Mouse (Mus musculus): ENCODE results near the gene Nipal1. TPM values are rescaled to one million over a fixed set of nuclear protein-coding genes. Genes with fewer than 3 reads are reported as not detected.
A peak's percentile ranks its signal among the peaks of the same experiment; 100 is the strongest.

Gene Nipal1
- total and polyA plus RNA-seq, 3 experiments, result not detected

- Histone ChIP-seq H3K27me3 (replicated peaks) (no peaks in the 10 kb centered on the region), H3K36me3 (replicated peaks in 1 of 2; ENCODE audit: control insufficient read depth in 1 of 2, insufficient read depth in 1 of 2, low read length in 1 of 2) (no peaks in the 10 kb centered on the region), H3K9me3 (replicated peaks; ENCODE audit: low read length) (no peaks in the 10 kb centered on the region), H3K4me3 (replicated peaks in 1 of 3; ENCODE audit: low read depth in 2 of 3, low read length in 2 of 3, poor library complexity in 1 of 3) (no peak overlapping the region), H3K4me2 (ENCODE audit: insufficient read depth, low read depth, poor library complexity, severe bottlenecking) (no peak overlapping the region), H3K9ac (ENCODE audit: insufficient read depth, low read depth) (no peak overlapping the region), H3K27ac (ENCODE audit: insufficient read depth, low read depth) (no peak overlapping the region), H3K4me1 (ENCODE audit: control insufficient read depth in 1 of 2, insufficient read depth in 2 of 2) (no peaks in the 10 kb centered on the region), H3K79me2 (replicated peaks; ENCODE audit: control insufficient read depth, extremely low read depth, insufficient read depth, poor library complexity, severe bottlenecking) (no peaks in the 10 kb centered on the region)
- DNase-seq (ENCODE audit: extremely low read depth), result peak; percentile 65
- in situ Hi-C loops (cut with MboI; ENCODE audit: low pct_ligation_motif_present, low pct_unique_long_range_greater_than_20kb, low sequenced_read_pairs), result loop anchor here (25.0 kb wide), 1 partner anchor 373 kb away; no protein-coding TSS in a partner anchor
- TF ChIP-seq E2F4 (IDR thresholded peaks at IDR 0.05; ENCODE audit: insufficient replicate concordance, low read depth, low read length) (0 out of 2 replicates have a peak, but pooled peaks have one; percentile 33), UBTF (IDR thresholded peaks at IDR 0.05; ENCODE audit: low read depth, low read length) (no peak), POLR2AphosphoS2 (IDR thresholded peaks at IDR 0.05; ENCODE audit: low read depth, low read length) (no peak), MAX (IDR thresholded peaks at IDR 0.05; ENCODE audit: low read length) (no peak), JUN (IDR thresholded peaks at IDR 0.05; ENCODE audit: insufficient read depth, low read depth, low read length) (no peak), EP300 (IDR thresholded peaks at IDR 0.05; ENCODE audit: low read length) (no peak), MXI1 (IDR thresholded peaks at IDR 0.05; ENCODE audit: low read depth, low read length) (no peak), SMC3 (IDR thresholded peaks at IDR 0.05; ENCODE audit: low read depth, low read length) (peak; percentile 84), ZMIZ1 (IDR thresholded peaks at IDR 0.05; ENCODE audit: low read depth, low read length) (no peak), ZNF384 (IDR thresholded peaks at IDR 0.05; ENCODE audit: low read depth, low read length) (peak; percentile 15; the same call in 1 of the 2 replicates), RAD21 (IDR thresholded peaks at IDR 0.05; ENCODE audit: low read depth, low read length) (peak; percentile 96), ZC3H11A (IDR thresholded peaks at IDR 0.05; ENCODE audit: low read depth, low read length) (peak; percentile 59), SIN3A (IDR thresholded peaks at IDR 0.05; ENCODE audit: low read length) (peak; percentile 43; the same call in 1 of the 2 replicates), NELFE (IDR thresholded peaks at IDR 0.05; ENCODE audit: low read depth, low read length) (0 out of 2 replicates have a peak, but pooled peaks have one; percentile 30), CTCF (conservative IDR thresholded peaks at IDR 0.05 in 1 of 2, IDR thresholded peaks at IDR 0.05 in 1 of 2; ENCODE audit: low read depth in 2 of 2, low read length in 2 of 2) (peak; percentile 74 to 94), IRF4 (IDR thresholded peaks at IDR 0.05; ENCODE audit: low read depth, low read length) (no peak), MEF2A (IDR thresholded peaks at IDR 0.05; ENCODE audit: borderline replicate concordance, low read depth, low read length) (no peak), MAFK (IDR thresholded peaks at IDR 0.05; ENCODE audit: insufficient replicate concordance, low read length) (peak; percentile 27; the same call in 1 of the 2 replicates), HCFC1 (IDR thresholded peaks at IDR 0.05; ENCODE audit: low read depth, low read length) (no peak), JUND (conservative IDR thresholded peaks at IDR 0.05; ENCODE audit: low read depth, low read length) (peak; percentile 28; the same call in 1 of the 2 replicates)
- dilution Hi-C loops (cut with MboI; ENCODE audit: extremely low pct_ligation_motif_present, extremely low pct_unique_long_range_greater_than_20kb, low sequenced_read_pairs), result no loop called here
Measured at GRCm38 (mm10) chr5:72710572-72711278, 63.1 kb downstream of the Nipal1 start.

Measured in CH12.LX (cell line).